Mouse (Mus musculus) layer of hippocampus, postnatal 10 days (tissue): ENCODE results near the gene Zbtb44. TPM values are rescaled to one million over a fixed set of nuclear protein-coding genes. Genes with fewer than 3 reads are reported as not detected.

Source experiments
- DNase-seq, 2 experiments: peaks; one replicate each; pipeline ENCODE4 v3.0.0; 2021; ENCODE audit warnings: low spot score in 2 of 2
- total RNA-seq, 2 experiments: library from RNA; stranded (reverse); gene quantifications; 2 replicates each; pipeline ENCODE4 v1.2.3; 2021

The Zbtb44 gene
- total RNA-seq, 2 experiments from 2014 or later: 34.6 to 35.7 TPM

DNA sequence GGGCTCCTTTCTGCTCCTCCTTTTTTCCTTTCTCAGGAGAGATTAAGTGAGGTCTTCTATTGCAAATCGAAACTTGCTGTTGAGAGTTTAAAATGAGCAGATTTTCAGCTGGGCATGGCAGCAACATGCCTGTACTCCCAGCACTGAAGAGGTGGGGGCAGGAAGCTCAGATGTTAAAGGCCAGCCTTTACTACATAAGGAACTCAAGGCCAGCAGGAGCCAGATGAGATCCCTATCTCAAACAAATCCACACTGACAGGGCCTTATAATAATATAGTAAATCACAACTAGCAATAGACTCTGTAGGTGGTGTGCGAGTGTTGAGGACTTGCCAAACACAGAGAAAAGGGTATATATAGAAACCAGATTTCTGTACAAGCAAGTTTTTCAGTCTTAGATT lies 28.3 kb downstream of the Zbtb44 start:
- no peak for DNase-seq

DNA sequence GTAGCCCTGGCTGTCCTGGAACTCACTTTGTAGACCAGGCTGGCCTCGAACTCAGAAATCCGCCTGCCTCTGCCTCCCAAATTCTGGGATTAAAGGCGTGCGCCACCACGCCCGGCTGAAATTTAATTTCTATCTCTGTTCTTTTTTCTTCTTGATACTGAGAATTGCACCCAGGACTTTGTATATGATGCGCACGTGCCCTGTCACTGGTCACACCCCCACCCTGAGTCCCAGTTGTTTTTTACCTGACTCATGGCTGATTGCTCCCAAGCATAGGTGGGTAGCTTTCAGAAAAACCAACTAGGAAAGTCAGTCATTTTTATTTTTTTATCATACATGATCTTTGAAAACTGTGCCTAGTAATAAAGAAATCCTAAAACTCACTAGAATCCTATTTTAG lies 40.3 kb downstream of the Zbtb44 start:
- DNase-seq: no peak

DNA sequence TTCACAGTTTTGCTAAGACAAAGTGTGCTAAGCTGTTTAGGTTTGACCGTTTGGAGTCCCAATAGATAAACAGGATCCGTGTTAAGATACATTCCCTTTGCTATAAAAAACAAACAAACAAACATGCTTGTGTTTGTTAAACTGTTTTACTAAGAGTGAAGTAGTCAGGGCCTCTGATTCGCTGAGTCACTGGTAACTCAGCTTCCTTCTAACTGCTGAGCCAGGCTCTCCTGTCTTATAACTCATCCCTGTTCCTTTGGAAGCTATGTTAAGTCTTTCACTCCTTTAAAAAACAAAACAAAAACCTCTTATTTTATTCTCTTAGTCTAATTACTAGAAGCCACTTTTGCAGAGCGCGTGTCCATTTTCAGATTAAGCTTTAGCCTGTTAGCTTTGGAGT lies 41.8 kb downstream of the Zbtb44 start:
- no peak for DNase-seq

DNA sequence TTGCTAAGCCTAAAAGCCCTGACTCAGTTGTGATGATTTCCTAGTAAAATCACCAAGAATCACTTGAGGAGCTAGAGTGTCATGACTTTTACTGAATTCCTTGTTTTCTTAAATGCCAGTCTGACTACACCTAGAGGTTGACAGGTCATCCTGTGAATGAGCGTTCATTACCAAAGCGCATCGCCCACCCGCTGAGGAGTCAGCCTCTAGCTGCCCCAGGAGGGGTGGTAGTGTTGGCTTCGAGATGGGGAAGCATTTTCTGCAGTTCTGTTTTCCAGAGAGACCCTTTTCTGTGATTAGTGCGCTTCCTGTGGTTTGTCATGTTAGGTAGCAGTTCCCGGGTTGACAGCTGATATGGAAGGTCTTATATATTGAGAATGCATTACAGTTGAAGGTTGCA lies 43.4 kb downstream of the Zbtb44 start:
- DNase-seq: no peak

DNA sequence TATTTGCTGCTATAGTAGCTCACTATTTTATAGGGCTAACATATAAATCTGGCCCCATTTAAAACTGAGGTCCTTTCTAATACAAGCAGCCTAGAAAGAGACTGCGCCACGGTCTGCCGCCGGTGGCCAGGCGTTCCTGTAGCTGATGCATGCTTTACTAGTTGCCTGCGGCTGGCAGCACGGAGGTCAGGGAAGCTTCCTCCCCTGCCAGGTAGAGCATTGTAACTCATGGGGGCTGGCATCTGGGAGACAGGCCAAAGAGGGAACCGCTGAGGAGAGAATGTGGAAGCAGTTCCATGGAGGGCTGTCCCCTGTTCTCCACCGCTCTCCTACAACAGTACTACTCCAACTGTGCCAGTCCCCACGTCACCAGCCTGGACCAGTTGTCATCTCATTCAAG lies 44.4 kb downstream of the Zbtb44 start:
- no peak for DNase-seq

DNA sequence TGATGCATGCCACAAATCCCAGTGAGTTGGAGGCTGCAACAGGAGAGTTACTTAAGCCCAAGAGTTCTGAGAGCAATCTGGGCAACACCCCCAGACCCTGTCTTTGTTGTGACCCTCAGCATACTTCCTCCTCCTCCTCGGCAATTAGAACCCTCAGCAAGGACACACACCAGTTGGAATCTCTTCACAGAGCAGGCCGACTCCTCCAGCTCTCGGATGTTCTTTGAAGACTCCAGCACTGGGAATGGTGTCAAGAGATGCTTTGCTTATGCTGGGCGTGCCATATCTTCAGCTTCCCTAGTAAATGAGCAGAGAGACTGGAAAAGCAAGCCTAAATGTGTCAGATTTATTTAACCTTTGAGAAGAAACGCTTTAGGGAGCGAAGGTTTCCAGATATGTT lies 50.3 kb downstream of the Zbtb44 start:
- no peak for DNase-seq

DNA sequence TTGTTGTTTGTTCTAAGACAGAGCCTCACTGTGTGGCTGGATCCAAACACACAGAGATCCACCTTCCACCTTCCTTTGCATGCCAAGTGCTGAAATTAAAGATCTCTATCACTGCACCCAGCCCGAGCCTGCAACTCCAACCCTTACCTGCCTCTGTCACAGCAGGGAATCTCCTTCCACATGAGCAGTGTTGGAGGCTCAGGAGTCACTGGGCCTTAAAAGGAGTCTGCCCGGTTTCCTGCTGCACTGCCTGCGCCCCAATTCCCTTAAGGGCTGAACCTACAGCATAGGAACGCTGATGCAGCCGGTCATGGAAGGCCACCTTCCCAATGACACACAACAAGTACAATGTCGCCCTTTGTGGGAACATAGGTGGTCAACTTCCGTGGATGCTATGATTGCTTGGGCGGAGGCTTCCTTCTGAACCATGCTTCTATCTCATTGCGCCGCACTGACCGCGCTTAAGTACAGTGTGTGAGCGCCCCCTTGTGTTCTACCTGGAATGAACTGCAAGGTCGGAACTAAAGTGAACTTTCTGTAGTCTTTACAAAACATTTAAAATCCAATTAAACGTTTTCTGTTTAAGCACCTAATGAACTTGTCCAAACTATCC lies 51.7 kb downstream of the Zbtb44 start:
- peak; percentile 82 to 83 for DNase-seq

DNA sequence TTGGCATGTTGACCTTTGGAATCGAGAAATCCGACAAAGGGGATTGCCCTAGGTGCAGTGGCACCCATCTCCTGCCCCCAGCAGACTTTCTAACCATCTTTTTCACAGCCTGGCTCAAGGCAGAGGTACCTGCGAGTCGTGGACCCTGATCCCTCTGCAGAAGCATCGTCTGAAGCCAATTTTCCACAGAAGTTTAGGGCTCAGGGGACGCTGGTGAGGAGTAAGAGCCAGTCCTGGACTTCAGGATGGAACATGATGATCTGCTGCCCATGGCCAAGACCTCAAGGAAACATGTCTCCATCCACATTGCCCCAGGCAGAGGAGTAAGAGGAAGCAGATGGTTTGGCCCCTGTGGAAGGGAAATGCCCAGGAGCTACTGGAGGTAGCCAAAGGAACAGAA lies 52.3 kb downstream of the Zbtb44 start:
- DNase-seq: no peak

DNA sequence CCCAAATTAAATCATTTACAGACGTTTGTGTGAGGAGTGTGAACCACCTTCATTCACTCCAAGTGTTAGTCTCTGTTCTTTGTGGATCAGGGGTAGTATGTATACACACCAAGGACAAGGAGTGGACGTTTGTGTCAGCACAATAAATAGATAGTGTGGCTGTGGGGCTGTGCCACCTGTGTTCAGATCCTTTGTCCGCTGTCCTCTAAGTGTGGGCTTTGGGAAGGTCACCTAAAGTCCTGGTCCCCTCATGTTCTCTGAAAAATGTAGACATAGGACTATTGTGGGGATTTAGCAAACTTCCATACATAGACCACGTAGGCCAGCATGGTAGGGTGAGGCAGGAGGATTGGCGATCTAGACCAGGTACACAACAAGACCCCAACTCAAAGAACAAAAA lies 55.1 kb downstream of the Zbtb44 start:
- DNase-seq: no peak

DNA sequence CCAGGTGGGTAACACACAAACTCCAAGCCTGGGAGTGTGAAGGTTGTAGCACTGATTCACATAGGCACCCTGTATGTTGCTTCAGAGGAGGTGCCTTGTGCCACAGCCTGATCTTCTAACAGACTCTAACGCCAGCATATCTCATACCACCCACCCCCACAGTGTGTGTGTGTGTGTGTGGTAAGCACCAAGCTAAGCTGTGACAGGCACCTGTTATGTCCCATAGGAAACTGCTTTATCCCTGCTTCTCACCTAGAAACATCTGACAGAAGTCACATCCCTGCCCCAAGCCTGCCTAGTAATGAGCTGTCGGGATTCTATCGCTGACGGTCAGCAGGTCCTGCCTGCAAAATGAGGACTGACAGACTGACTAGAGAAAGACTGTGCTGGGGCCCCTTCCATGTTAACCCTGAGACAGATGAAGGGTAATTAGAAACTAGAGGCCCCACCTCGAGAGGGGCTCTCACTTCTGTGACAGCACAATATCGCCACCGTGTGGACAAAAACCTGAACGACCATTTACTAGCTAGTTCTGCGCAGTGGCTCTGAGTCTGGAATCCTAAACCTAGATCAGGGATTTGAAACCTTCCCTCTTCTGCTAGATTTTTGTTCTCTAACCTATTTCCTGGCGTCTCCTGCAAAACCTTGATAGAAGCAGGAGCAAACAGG lies 55.8 kb downstream of the Zbtb44 start:
- DNase-seq: peak; percentile 82 to 87

DNA sequence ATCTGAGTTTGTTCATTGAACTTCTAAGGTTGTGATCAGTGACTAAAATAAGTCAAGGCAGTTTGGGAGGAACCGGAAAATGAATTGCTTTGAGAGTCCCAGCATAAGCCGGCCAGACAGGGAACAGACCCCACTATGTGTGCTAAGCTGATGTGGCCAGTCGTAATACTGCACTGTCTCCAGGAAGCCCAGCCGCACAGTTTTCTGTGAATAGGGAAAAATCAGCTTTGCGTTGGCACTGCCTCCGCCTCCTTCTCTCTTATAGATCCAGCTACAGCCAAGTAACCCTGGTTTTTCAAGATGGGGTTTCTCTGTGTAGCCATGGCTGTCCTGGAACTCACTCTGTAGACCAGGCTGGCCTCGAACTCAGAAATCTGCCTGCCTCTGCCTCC lies 56.3 kb downstream of the Zbtb44 start:
- no peak for DNase-seq

DNA sequence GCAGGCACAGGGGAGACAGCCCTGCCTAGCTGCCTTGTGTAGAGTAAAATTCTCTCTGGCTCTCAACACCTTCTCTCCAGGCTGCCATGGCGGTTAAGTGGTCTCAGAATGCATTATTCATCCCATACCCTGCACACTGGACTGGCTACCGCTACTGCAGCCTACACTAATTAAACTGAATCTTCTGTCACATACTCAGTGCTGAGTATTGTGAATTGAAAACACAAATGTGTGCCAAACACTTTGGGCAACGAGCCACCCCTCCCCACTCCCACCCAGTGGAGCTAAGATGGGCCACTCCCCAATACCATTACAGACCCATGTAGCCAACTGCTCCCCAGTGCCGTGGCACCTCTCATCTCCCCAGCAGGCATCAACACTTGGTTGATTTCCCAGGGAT lies 57.0 kb downstream of the Zbtb44 start:
- DNase-seq: peak; percentile 34 to 52

DNA sequence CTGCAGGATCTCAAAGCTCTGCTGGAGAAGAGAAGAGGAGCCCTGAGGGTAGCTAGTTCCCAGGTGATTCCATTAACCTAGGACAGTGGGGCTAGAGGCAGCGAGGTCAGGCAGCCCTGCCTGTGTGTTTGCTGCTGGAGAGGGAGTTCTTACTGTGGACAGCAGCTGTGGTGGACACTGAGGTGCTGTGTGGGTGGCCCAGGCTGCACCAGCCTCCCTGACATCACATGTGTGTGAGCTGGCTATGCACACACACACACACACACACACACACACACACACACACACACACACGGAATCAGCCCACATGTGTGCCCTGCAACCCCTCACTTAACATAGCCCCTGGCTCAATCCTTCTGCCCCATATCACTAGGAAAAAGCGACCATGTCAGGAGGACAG lies 57.7 kb downstream of the Zbtb44 start:
- DNase-seq: no peak

DNA sequence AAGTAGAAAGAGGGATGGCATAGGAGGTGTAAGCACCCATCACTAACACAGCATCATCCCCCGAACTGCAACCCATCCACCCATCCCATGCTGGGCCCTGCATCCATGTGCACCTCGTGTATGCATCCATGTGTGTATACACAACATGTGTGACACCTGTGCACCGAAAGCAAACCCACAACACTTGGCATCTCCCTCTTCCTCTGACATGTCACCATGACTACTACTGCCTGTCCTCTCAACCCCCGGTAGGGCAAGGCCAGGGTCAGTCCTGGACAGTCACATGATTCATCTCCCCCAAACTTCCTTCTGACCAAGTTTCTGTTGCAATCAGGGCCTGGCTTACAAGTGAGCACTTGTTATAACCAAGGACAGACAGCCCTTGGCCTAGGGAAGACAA lies 58.4 kb downstream of the Zbtb44 start:
- DNase-seq: no peak

DNA sequence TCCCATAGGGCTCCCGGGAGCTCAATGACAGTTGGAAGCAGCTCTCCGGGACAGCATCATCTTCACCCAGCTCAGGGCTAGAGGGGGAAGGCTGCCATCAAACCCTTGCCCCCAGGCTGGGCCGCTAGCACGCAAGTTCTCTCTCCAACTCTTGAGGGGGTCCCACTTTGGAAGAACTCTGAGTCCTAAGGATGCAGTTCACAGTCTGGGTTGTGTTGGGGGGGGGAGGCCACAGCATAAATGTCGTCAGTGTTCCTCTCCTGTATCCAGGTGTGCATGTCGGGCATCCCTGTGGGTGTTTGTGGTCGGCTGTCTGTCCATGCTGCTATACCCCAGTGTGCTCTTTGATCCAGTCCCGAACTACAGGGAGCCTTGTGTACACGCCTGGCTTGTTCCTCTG lies 59.1 kb downstream of the Zbtb44 start:
- no peak for DNase-seq

DNA sequence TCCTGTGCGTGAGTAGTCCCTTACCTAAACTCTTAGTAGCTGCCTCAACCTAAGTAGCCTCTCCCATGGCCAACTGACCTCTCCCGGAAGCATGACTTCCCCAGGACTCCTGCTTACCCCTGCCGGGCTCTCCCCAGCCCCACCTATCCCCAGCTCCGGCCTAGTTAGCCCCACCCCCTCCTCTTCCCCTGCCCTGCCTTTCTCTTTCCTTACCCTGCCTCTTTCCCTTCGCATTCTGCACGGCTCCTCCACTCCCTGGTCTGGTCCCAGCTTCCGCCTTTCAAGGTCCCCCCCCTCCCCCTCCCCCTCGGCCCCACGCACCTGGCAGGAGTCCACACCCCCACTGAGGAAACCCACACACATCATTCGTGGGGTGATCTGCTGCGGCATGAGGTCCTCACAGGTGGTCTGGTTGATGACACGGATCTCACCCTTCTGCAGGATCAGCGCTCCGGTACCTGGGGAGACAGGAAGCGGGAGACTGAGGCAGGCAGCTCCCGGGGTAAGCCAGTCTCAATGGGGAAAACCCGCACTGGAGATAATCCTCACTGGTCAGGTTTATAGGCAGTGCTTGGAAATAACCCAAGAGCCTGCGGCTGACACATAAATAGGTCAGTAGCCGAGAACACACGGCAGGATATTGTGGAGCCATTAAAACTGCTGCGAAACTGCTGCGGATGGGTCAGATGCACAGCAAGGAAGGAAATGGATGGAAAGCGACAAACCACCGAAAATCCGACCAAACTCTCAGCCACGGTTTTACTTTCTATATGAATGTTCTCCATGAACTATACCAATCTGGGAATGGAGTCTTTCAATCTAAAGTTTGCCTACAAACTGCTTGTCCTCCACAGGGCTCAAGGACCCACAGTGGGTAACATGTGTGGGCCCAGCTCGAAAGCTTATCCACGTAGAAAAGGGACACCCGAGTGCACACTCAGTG lies 59.9 kb downstream of the Zbtb44 start:
- no peak for DNase-seq

DNA sequence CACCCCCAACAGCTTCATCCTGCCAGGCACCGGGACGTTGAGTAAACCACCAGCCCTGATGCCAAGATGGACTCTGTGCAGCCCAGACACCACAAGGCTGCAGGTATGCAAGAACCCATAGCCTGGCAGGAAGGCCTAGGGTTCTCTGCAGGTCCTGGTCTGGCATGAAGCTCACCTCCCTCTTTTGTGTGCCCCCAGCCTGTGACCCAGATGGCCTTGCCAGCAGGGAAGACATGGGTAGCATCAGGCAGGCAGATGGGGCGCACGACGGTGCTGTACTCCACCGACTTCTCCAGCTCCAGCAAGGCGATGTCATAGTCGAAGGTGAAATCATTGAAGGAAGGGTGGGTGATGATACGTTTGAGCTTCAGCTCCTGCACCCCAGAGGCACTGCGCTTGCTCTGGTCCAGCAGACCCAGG lies 60.7 kb downstream of the Zbtb44 start:
- DNase-seq: no peak

DNA sequence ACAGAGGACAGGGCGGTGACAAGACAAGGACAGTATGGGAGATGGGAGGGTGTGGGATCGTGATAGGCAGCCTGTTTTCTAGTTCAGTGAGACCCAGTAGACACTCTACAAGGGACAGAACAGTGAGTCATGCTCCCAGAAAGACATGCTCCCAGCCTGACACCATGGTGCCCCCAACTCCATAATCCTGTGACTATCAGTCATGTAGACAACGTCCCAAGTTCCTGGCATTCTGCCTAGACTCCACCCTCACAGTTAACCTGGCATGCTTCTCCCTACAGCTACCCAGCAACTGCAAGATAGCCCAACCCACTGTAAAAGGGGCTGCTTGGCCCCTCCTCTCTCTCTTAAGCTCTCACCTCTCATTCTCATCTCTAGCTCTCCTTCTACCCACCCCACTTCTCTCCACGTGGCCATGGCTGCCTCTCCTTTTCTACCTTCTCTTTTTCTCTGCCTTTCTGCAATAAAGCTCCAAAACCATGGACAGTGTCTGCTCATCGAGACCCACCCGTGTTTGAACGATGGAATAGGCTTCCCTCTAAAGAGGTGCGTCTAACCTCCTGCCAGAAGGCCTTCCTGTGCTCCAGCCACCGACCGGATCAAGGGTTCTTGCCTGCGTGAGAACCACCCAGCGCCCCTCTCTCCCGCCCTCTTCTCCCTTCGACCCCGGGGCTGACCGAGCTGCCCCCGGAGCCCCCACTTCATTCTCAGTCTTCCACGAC lies 61.8 kb downstream of the Zbtb44 start:
- no peak for DNase-seq

DNA sequence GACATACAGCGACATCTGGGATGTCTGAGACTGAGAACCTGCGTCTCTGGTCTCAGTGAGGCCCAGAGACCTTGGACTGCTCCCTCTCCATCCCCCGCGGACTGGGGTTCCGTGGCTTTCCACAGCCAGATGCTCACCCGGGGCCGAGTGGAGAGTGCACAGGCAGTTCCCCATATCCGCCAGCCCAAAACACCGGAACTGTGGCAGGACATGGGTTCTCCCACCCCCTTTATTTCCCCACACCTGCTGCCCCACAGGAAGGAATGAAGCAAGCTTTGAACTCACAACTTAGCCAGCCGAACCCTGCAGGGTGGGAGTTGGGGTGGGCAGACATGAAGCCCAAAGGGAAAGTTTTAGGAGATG lies 62.4 kb downstream of the Zbtb44 start:
- DNase-seq: no peak

DNA sequence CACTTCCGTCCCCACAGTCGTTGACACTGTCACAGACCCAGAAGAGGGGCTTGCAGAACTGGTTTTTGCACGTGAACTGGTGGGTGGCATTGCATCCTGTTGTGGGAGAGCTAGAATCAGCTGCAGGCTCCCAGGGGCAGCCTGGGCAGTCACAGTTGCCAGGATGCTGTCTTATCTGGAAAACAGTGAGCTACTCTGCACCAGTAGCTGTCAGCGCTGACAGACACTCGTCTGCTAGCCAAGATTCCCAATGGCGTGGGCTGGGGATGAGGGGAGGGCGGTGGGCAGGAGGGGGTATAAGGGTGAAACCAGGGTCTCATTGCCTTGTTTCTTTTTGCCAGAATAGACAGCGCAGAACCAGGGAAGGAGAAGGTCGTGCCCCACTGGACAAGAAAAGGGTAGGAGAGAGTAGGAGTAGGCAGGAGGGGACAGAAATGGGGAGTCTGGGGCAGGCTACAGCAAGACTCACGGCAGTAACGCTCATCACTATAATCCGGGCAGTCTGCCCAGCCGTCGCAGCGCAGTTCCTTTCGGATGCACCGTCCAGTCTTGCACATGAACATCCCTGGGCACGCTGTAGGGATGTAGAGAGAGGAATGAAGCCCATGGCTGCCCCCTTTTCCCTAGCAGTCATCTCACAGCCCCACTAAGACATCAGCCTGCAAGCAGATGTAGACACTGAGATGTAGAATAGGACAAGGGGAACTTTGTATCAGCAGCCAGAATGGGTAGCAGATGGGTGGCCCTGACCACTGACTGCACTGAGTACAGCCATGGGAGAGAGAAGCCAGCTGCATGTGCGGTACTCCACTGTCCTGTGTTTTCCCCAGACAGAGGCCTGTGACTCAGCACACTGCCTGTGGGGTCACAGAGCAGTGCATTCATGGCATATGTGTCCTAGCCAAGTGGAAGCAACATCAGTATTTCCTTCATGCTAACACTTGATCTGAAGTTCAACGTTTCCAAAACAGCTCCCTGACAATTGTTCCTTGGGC lies 66.9 kb downstream of the Zbtb44 start:
- peak; percentile 32 to 43 for DNase-seq
